Mouse (Mus musculus) forebrain, embryonic 12.5 days (tissue): ENCODE results near the gene Gm7534. TPM values are rescaled to one million over a fixed set of nuclear protein-coding genes. Genes with fewer than 3 reads are reported as not detected.

Experiments
- ATAC-seq: fragments of 200-750 bp; cut with Nextera tagmentation; 2 replicates; pipeline ENCODE4 v1.8.0; 2017; ENCODE audit warnings: moderate TSS enrichment; ENCODE audit not compliant: low FRiP score
- H3K27ac ChIP-seq: fragments of 300-500 bp; sonication (generic); 2 replicates; pipeline ENCODE4 v1.5.1; 2016; ENCODE audit warnings: mild to moderate bottlenecking
- H3K27me3 ChIP-seq: fragments of 300-500 bp; sonication (generic); 2 replicates; pipeline ENCODE4 v1.6.1; 2016; ENCODE audit warnings: mild to moderate bottlenecking
- H3K36me3 ChIP-seq: fragments of 300-500 bp; sonication (generic); replicated peaks from 2 replicates; pipeline ENCODE4 v1.6.1; 2016; ENCODE audit warnings: mild to moderate bottlenecking
- H3K4me1 ChIP-seq: fragments of 300-500 bp; sonication (generic); 2 replicates; pipeline ENCODE4 v1.6.1; 2016
- H3K4me2 ChIP-seq: fragments of 300-500 bp; sonication (generic); 2 replicates; pipeline ENCODE4 v1.6.1; 2016; ENCODE audit warnings: mild to moderate bottlenecking, moderate library complexity
- H3K4me3 ChIP-seq: fragments of 300-500 bp; sonication (generic); replicated peaks from 2 replicates; pipeline ENCODE4 v1.5.1; 2016; ENCODE audit warnings: mild to moderate bottlenecking
- H3K9ac ChIP-seq: fragments of 300-500 bp; sonication (generic); 2 replicates; pipeline ENCODE4 v1.6.1; 2016; ENCODE audit warnings: mild to moderate bottlenecking
- H3K9me3 ChIP-seq: fragments of 300-500 bp; sonication (generic); 2 replicates; pipeline ENCODE4 v1.6.1; 2016
- whole genome bisulfite sequencing: fragments of 180-500 bp; shearing (Covaris S2); methylation state at CpG from one replicate; pipeline ENCODE4 v1.1.7; 2016; 5-methylcytosine and 5-hydroxymethylcytosine counted together
- polyA plus RNA-seq: library from polyadenylated mRNA; unstranded; fragments of >200 nt; fragmentation: Nextera tagmentation; extraction: Ambion mirVana; gene quantifications from 2 replicates; pipeline ENCODE4 v1.2.1, GENCODE M21; 2016

Gm7534 gene
- not detected in 2 replicates for polyA plus RNA-seq

- no peaks in the 10 kb centered on the region for H3K36me3 ChIP-seq
- WGBS: 91% methylated on average over 4 of the region's 4 CpGs
- no peaks in the 10 kb centered on the region for H3K27me3 ChIP-seq
- ATAC-seq: no peak
- no peaks in the 10 kb centered on the region for H3K4me1 ChIP-seq
- H3K9me3 ChIP-seq: no peaks in the 10 kb centered on the region
- H3K4me3 ChIP-seq: no peak within 1 kb of the TSS
- no peak within 1 kb of the TSS for H3K4me2 ChIP-seq
- H3K27ac ChIP-seq: no peak within 1 kb of the TSS
- H3K9ac ChIP-seq: no peak within 1 kb of the TSS
Observed at GRCm38 (mm10) chr4:134202904-134203303, at the start of gene Gm7534. Gene Gm7534, minus strand, starts transcription at chr4:134203004.

GRCm38 (mm10) chr4:134252131-134252910, 49.5 kb upstream of the Gm7534 start:
- Histone ChIP-seq H3K9ac (no peak overlapping the region), H3K4me1 (peaks cover 72% of the 10 kb centered on the region), H3K4me3 (peak overlapping the region; percentile 51), H3K27me3 (peaks cover 96% of the 10 kb centered on the region), H3K36me3 (no peaks in the 10 kb centered on the region), H3K4me2 (peak overlapping the region; percentile 84), H3K9me3 (no peaks in the 10 kb centered on the region), H3K27ac (no peak overlapping the region)
- ATAC-seq: no peak
- WGBS: 5% methylated on average over 22 of the region's 22 CpGs

- H3K4me3 ChIP-seq: peak overlapping the region; percentile 51
- under 1% methylated on average over 91 of the region's 91 CpGs for WGBS
- H3K36me3 ChIP-seq: no peaks in the 10 kb centered on the region
- H3K27ac ChIP-seq: no peak overlapping the region
- peaks cover 66% of the 10 kb centered on the region for H3K4me1 ChIP-seq
- H3K4me2 ChIP-seq: peak overlapping the region; percentile 84
- peak overlapping the region; percentile 66 for H3K9ac ChIP-seq
- H3K9me3 ChIP-seq: no peaks in the 10 kb centered on the region
- no peak for ATAC-seq
- H3K27me3 ChIP-seq: peaks cover 100% of the 10 kb centered on the region
Observed at GRCm38 (mm10) chr4:134251241-134252130, 48.7 kb upstream of the Gm7534 start.

- H3K4me2 ChIP-seq: peak overlapping the region; percentile 84
- no peaks in the 10 kb centered on the region for H3K9me3 ChIP-seq
- no peak overlapping the region for H3K27ac ChIP-seq
- H3K9ac ChIP-seq: peak overlapping the region; percentile 66; the same call in 1 of the 2 replicates
- peaks cover 65% of the 10 kb centered on the region for H3K4me1 ChIP-seq
- no peak for ATAC-seq
- 9% methylated on average over 10 of the region's 10 CpGs for WGBS
- H3K36me3 ChIP-seq: no peaks in the 10 kb centered on the region
- peak overlapping the region; percentile 51 for H3K4me3 ChIP-seq
- peaks cover 99% of the 10 kb centered on the region for H3K27me3 ChIP-seq
Observed at GRCm38 (mm10) chr4:134250930-134251240, 48.1 kb upstream of the Gm7534 start.

GRCm38 (mm10) chr4:134250116-134250929, 47.5 kb upstream of the Gm7534 start:
- Histone ChIP-seq H3K36me3 (no peaks in the 10 kb centered on the region), H3K9me3 (no peaks in the 10 kb centered on the region), H3K4me3 (peak overlapping the region; percentile 51), H3K4me1 (peaks cover 64% of the 10 kb centered on the region), H3K9ac (peak overlapping the region; percentile 36; the same call in 1 of the 2 replicates), H3K4me2 (peak overlapping the region; percentile 84), H3K27ac (no peak overlapping the region), H3K27me3 (peaks cover 93% of the 10 kb centered on the region)
- 5% methylated on average over 27 of the region's 27 CpGs for WGBS
- ATAC-seq: no peak

- peak overlapping the region; percentile 64 for H3K4me2 ChIP-seq
- H3K9me3 ChIP-seq: no peaks in the 10 kb centered on the region
- H3K36me3 ChIP-seq: no peaks in the 10 kb centered on the region
- H3K27me3 ChIP-seq: peaks cover 87% of the 10 kb centered on the region
- H3K4me3 ChIP-seq: peak overlapping the region; percentile 35
- peak overlapping the region; percentile 36; the same call in 1 of the 2 replicates for H3K9ac ChIP-seq
- peak; percentile 66 for ATAC-seq
- under 1% methylated on average over 30 of the region's 30 CpGs for WGBS
- H3K4me1 ChIP-seq: peaks cover 63% of the 10 kb centered on the region
- H3K27ac ChIP-seq: no peak overlapping the region
Observed at GRCm38 (mm10) chr4:134249651-134250050, 46.8 kb upstream of the Gm7534 start.

GRCm38 (mm10) chr4:134246719-134247258, 44.0 kb upstream of the Gm7534 start, which contains the start of gene Gm30191:
Gene Gm30191, plus strand, starts transcription at chr4:134246935.
- peaks cover 58% of the 10 kb centered on the region for H3K27me3 ChIP-seq
- H3K4me3 ChIP-seq: peak within 1 kb of the TSS; percentile 70
- H3K36me3 ChIP-seq: peaks cover 6% of the 10 kb centered on the region; the same call in 1 of the 2 replicates
- H3K9me3 ChIP-seq: no peaks in the 10 kb centered on the region
- 77% methylated on average over 7 of the region's 7 CpGs for WGBS
- H3K9ac ChIP-seq: peak within 1 kb of the TSS; percentile 25; the same call in 1 of the 2 replicates
- H3K4me1 ChIP-seq: peaks cover 49% of the 10 kb centered on the region
- H3K27ac ChIP-seq: 0 out of 2 replicates have a peak within 1 kb of the TSS, but pooled peaks have one; percentile 1
- peak within 1 kb of the TSS; percentile 93 for H3K4me2 ChIP-seq
- ATAC-seq: no peak

GRCm38 (mm10) chr4:134246256-134246655, 43.5 kb upstream of the Gm7534 start:
- no peak overlapping the region for H3K9ac ChIP-seq
- H3K36me3 ChIP-seq: peaks cover 6% of the 10 kb centered on the region; the same call in 1 of the 2 replicates
- H3K4me3 ChIP-seq: no peak overlapping the region
- peak overlapping the region; percentile 93; the same call in 1 of the 2 replicates for H3K4me2 ChIP-seq
- peaks cover 53% of the 10 kb centered on the region for H3K27me3 ChIP-seq
- H3K27ac ChIP-seq: no peak overlapping the region
- 35% methylated on average over 4 of the region's 4 CpGs for WGBS
- H3K4me1 ChIP-seq: peaks cover 43% of the 10 kb centered on the region
- H3K9me3 ChIP-seq: no peaks in the 10 kb centered on the region
- ATAC-seq: no peak

- H3K9ac ChIP-seq: peak within 1 kb of the TSS; percentile 76
Observed at GRCm38 (mm10) chr4:134245148-134245843, 42.5 kb upstream of the Gm7534 start, which contains the start of gene Zfp593. Gene Zfp593, minus strand, starts transcription at chr4:134245592.

GRCm38 (mm10) chr4:134243516-134244250, 40.9 kb upstream of the Gm7534 start, which contains the start of gene E130218I03Rik:
Gene E130218I03Rik, plus strand, starts transcription at chr4:134243662.
- peak within 1 kb of the TSS; percentile 70 for H3K4me3 ChIP-seq
- H3K9me3 ChIP-seq: no peaks in the 10 kb centered on the region
- H3K27ac ChIP-seq: no peak within 1 kb of the TSS
- peak within 1 kb of the TSS; percentile 93 for H3K4me2 ChIP-seq
- H3K27me3 ChIP-seq: peaks cover 30% of the 10 kb centered on the region
- H3K36me3 ChIP-seq: peaks cover 6% of the 10 kb centered on the region; the same call in 1 of the 2 replicates
- no peak for ATAC-seq
- H3K9ac ChIP-seq: peak within 1 kb of the TSS; percentile 76; the same call in 1 of the 2 replicates
- 93% methylated on average over 17 of the region's 17 CpGs for WGBS
- H3K4me1 ChIP-seq: peaks cover 24% of the 10 kb centered on the region

More at GRCm38 (mm10) chr4:134245148-134245843, 42.5 kb upstream of the Gm7534 start, which contains the start of gene Zfp593:
- peak within 1 kb of the TSS; percentile 70 for H3K4me3 ChIP-seq
- H3K4me2 ChIP-seq: peak within 1 kb of the TSS; percentile 93
- H3K27me3 ChIP-seq: peaks cover 43% of the 10 kb centered on the region
- under 1% methylated on average over 60 of the region's 60 CpGs for WGBS
- H3K27ac ChIP-seq: peak within 1 kb of the TSS; percentile 1; the same call in 1 of the 2 replicates
- peak; percentile 74 for ATAC-seq
- peaks cover 6% of the 10 kb centered on the region; the same call in 1 of the 2 replicates for H3K36me3 ChIP-seq
- no peaks in the 10 kb centered on the region for H3K9me3 ChIP-seq
- peaks cover 35% of the 10 kb centered on the region for H3K4me1 ChIP-seq
